Mouse (Mus musculus) frontal cortex, postnatal 25 days (tissue): ENCODE measurements around the gene Lrmda.

Experiments used
- DNase-seq, 2 experiments: peaks; one replicate each; pipeline ENCODE4 v3.0.0; 2022; ENCODE audit warnings: low spot score in 2 of 2

The Lrmda gene

DNA sequence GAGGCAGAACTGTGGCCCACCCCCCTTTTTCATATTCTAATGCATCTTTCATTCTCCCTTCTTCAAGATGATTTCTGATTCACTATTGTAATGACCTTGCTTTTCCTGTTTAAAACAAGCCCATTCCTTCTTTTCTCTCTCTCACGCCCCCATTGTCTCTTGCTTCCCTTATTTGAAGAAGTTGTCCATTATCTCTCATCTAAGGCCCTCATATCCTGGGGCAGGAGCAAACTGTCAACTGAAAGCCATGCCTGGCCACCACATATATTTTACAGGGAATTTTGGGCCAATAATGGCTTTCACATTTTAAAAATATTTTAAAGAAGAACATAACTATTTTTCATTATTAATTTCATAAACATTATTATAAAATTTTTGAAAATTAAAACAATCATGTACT lies 391.3 kb downstream of the Lrmda start:
- no peak for DNase-seq

DNA sequence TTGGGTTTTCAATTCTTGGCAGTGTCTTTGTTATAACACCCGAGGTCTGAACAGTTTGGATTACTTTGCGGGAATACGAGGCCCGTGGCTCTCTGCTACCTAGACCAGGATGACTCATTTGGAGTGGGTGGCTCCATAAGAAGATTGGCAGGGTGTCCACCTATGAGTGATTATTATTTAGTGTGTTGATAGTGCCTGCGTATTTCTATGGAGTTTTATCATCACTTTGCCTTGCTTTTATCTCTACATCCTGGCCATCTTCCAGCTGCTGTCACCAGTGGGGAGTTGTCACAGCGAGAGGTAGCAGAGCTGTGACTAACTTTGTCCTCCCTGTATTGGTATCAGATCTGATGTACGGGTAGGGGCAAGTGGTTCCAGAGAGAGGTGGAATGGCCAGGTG lies 393.7 kb downstream of the Lrmda start:
- DNase-seq, result no peak

GRCm38 (mm10) chr14:22417706-22418105 lies 398.2 kb downstream of the Lrmda start:
- no peak for DNase-seq

DNA sequence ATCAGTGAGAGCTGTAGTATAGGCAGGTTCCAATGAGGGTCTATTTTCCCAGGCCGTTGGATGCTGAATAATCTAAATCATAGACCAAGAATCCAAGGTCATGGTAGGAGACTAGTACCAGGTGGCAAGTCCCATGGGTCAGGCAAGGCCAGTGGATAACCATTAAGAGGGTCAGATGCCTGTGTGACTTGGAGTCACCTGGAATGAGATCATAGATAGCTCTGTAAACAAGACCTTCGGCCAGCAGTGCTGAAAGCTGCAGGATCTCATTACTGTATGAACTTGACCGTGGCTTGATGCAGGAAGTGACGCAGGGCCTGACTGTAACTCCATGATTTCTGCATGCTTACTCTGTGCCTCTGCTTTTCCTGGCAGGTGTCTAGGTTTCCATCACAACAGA lies 402.2 kb downstream of the Lrmda start:
- no peak for DNase-seq

- DNase-seq, result no peak
Measured at GRCm38 (mm10) chr14:22425018-22425534, 405.6 kb downstream of the Lrmda start.

- no peak for DNase-seq
Measured at GRCm38 (mm10) chr14:22435441-22435840, 415.9 kb downstream of the Lrmda start.

GRCm38 (mm10) chr14:22435860-22436377 lies 416.4 kb downstream of the Lrmda start:
- no peak for DNase-seq

DNA sequence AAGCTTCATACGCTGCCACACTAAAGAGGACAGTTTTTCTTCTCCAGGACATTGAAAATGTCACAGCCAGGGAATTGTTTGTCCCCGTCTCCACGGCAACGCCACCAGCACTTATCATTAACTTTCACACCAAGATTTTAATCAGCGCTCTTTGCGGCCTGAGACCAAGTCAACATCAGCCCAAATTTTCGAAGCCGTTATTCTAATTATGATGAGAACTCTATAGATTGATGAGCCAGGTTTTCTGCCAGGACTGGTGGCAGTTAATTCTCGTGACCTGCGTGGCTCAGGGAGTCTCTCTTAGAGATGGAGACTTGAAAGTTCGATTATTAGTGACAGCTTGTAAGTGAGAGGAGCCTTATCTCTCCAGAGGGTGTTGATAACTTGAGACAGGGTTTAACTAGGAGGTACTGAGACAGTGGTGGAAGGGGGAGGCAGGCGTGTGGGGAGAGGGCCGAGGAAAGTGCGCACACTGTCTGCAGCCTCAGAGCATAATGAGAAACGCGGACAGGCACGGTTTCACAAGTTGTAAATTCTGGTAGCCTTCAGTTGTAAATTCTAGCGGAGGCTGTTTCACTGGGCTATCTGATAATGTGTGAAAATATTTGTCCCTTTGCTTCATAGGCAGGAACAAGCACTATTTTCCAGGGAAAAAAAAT lies 421.0 kb downstream of the Lrmda start:
- DNase-seq, result no peak

GRCm38 (mm10) chr14:22441859-22442447 lies 422.4 kb downstream of the Lrmda start:
- no peak for DNase-seq

DNA sequence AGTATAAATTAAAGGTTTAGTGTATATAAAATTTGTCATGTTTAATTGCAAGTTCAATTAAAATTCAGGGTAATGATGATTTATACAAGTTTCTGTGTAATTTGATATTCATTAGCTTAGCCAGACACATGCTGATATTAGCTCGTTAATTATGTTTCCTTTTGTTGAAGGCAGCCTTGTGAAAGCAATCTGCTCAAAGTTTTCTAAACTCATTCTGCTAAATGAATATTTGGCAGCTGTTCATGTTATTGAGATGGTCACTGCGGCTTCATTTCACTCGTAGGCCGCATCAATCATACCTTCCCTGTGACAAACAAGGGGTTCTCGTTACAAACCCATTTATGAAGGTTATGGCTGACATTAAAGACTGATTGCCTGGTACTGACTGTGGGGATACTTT lies 423.2 kb downstream of the Lrmda start:
- DNase-seq, result no peak

DNA sequence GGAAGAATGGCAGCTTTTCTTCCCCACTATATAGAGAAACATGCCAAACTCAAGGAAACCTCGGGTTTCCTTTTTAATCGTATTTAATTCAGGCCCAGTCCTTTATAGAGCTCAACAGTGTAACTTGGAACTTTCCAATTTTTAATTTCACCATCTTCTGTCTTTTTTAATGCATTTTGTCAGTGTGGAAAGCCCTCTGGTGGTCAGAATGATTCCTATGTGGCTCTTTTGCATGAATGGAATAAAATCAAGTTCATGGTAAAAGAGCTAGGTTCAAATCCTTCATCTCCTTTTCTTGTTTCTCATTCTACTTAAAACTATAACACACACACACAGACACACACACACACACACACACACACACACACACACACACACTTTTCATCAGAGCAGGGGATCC lies 425.0 kb downstream of the Lrmda start:
- no peak for DNase-seq

DNA sequence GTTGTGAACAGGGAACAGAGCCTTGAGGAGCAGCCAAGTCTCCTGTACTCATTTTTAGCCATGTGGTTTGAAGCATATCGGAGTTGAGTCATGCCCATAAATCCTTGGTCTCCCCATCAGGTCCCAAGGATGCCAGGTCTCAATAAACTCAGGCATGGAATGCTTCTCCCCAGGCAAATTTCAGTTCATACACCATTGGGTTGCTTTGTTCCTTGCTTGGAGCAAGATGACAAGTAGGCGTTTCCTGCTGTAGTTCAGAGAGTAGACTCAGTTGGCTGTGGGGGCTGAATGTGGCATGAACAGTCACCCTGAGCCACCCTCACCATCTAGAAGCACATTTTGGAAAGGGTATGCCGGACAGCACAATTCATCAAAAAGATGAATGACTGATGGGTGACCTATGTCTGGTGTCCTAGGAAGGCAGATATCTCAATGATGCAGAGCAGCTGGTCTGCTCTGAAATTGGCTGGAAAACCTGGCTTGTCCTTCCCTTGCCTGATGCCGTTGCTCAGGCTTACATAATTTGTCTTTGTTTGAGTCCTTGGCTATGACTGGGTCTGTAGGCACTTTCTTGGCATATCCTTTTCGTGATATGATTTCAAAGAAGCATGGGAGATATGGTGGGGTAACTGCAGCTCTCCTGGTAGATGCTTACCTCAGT lies 425.8 kb downstream of the Lrmda start:
- DNase-seq, result no peak

GRCm38 (mm10) chr14:22445841-22446570 lies 426.5 kb downstream of the Lrmda start:
- DNase-seq, result no peak

DNA sequence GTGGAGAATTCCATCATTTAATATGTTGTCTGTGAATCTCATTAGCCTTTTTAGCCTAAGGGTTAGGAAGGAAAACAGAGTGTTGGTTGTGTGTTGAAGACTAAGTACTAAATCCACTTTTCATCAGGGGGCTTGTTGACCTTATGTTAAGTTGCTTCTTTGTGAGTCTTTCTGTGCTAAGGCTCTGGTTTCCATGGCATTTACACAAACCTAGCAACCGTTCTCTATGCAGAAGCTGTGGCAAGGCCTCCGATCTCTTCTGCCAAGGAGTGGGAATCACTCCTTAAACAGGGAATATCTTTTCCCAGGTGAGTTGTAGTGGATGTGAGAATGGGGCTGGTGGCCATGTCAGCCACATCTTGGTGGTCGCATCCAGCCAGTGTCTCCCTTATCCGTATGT lies 432.1 kb downstream of the Lrmda start:
- DNase-seq, result no peak

GRCm38 (mm10) chr14:22464314-22464713 lies 444.8 kb downstream of the Lrmda start:
- no peak for DNase-seq

GRCm38 (mm10) chr14:22471041-22471440 lies 451.5 kb downstream of the Lrmda start:
- DNase-seq, result no peak

DNA sequence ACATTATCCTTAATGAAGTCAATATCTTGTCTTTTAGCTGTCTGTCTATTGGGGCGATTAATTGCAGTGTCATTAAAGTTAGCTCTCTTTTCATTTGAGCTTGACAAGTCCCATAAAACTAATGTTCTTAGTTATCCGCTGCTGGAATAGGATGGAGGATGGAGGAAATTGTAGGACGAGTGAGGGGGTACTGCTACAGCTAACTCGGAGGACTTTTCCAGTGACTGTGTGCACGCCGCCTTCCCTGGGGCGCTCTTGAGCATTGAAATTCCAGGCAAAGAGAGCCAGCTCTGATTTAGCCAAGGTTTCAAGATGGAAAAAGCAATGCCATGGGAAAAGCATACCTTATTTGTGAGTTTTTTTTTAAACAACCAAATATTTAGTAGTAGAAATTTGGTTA lies 453.9 kb downstream of the Lrmda start:
- DNase-seq, result no peak

DNA sequence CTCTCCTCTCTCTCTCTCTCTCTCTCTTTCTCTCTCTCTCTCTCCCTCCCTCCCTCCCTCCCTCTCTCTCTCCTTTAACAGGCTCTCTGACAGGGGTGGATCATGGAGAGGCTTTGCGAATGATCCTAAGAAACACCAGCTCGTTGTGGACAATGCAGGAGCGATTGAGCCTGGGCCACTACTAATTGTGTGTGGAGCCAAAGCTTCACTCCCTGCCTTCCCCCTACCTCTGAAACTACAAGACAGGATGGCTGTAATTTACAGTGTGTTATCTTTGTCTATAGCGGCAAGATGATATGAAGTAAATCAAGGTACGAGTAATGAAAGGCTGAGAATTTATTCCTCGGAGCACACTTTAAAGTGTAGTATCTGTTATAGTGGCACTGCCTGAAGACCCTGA lies 454.5 kb downstream of the Lrmda start:
- no peak for DNase-seq

- no peak for DNase-seq
Measured at GRCm38 (mm10) chr14:22493326-22493725, 473.8 kb downstream of the Lrmda start.

DNA sequence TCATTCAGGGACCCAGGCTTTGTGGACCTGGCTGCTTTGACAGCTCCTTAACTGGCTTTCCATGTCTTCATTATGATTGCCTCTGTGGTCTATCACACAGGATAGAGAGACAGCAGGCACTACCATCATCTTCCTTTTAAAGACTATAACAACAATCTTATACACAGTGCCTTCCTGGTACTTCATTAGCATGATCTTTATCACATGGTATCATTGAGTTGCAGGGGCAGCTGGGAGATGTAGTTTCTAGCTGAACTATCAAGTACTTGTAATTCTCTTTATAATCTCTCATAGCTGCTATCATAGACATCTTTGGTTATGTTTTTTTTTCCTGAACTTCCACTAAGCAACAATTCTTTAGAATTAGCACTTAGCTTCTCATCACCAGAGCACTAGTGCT lies 474.8 kb downstream of the Lrmda start:
- DNase-seq, result no peak

DNA sequence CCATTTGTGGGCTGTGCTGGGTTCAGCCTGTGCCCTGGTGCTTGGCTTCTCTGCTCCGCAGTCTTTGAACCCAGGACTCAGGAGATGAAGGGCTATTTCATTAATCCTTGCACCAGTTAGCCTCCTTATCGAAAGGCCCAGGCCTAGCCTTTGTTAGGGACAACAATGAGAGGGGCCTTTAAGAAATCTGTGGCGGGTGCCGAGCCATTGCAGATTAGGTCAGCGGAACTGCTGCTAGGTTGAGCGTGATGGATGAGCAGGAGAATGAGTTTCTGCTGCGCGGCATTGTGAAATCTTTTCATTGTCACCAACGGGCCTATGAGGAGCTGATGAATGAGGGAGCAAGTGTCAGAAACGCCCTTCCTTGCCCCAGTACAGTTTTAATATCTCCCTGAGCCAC lies 475.4 kb downstream of the Lrmda start:
- no peak for DNase-seq

GRCm38 (mm10) chr14:22495286-22495685 lies 475.8 kb downstream of the Lrmda start:
- no peak for DNase-seq
